Mouse (Mus musculus): Measurements from ENCODE around the gene Inpp5k. TPM values are rescaled to one million over a fixed set of nuclear protein-coding genes. Genes with fewer than 3 reads are reported as not detected.

Inpp5k gene
- polyA plus RNA-seq, 1 experiment from 2014 or later = 19.7 TPM

GRCm38 (mm10) chr11:75660081-75660590 lies 29.3 kb downstream of the Inpp5k start:
- Histone ChIP-seq H3K4me2 (no peak overlapping the region), H3K4me3 (ENCODE audit: low read depth, low read length) (no peak overlapping the region), H3K9ac (ENCODE audit: low read depth, low read length) (no peak overlapping the region), H3K36me3 (ENCODE audit: control insufficient read depth, insufficient read depth, low read length) (peaks cover 39% of the 10 kb centered on the region), H3K9me3 (replicated peaks; ENCODE audit: control insufficient read depth, low read length) (no peaks in the 10 kb centered on the region), H3K4me1 (ENCODE audit: control insufficient read depth, insufficient read depth, low read length) (peaks cover 17% of the 10 kb centered on the region), H3K27ac (ENCODE audit: low read depth, low read length) (no peak overlapping the region), H3K27me3 (ENCODE audit: control insufficient read depth, insufficient read depth, low read length) (no peaks in the 10 kb centered on the region)
- ATAC-seq (replicated peaks; ENCODE audit: insufficient number of reproducible peaks, low FRiP score, low TSS enrichment) = no peak
- WGBS (ENCODE audit: insufficient replicate concordance) = 93% methylated on average over 12 of the region's 12 CpGs

- Histone ChIP-seq H3K4me2 (no peak overlapping the region), H3K9ac (ENCODE audit: low read depth, low read length) (no peak overlapping the region), H3K27ac (ENCODE audit: low read depth, low read length) (no peak overlapping the region), H3K36me3 (ENCODE audit: control insufficient read depth, insufficient read depth, low read length) (peaks cover 48% of the 10 kb centered on the region), H3K4me1 (ENCODE audit: control insufficient read depth, insufficient read depth, low read length) (peaks cover 13% of the 10 kb centered on the region), H3K4me3 (ENCODE audit: low read depth, low read length) (no peak overlapping the region), H3K27me3 (ENCODE audit: control insufficient read depth, insufficient read depth, low read length) (no peaks in the 10 kb centered on the region), H3K9me3 (replicated peaks; ENCODE audit: control insufficient read depth, low read length) (no peaks in the 10 kb centered on the region)
- ATAC-seq (replicated peaks; ENCODE audit: insufficient number of reproducible peaks, low FRiP score, low TSS enrichment) = no peak
- 90% methylated on average over 21 of the region's 21 CpGs for WGBS (ENCODE audit: insufficient replicate concordance)
These were observed 30.4 kb downstream of the Inpp5k start for GRCm38 (mm10) chr11:75660941-75661800.

DNA sequence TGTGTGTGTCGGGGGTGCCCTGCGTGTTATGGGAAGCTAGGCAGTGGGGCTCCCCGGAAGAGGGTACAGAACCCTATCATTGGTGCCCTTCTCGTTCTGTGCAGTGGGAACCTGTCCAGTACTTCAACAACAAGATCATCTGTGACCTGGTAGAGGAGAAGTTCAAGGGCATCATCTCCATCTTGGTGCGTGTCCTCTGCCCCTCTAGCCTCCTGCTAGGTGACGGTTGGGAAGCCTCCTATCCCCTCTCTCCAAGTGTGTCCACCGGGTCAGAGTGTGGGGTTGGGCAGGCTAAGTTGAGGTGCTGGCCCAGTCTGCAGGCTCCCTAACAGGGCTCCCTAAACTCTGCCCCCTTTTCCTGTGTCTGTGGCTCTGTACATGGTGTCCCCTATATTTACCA lies 31.3 kb downstream of the Inpp5k start:
- Histone ChIP-seq H3K9me3 (replicated peaks; ENCODE audit: control insufficient read depth, low read length) (no peaks in the 10 kb centered on the region), H3K27ac (ENCODE audit: low read depth, low read length) (no peak overlapping the region), H3K36me3 (ENCODE audit: control insufficient read depth, insufficient read depth, low read length) (peaks cover 56% of the 10 kb centered on the region), H3K27me3 (ENCODE audit: control insufficient read depth, insufficient read depth, low read length) (no peaks in the 10 kb centered on the region), H3K4me2 (no peak overlapping the region), H3K4me3 (ENCODE audit: low read depth, low read length) (no peak overlapping the region), H3K4me1 (ENCODE audit: control insufficient read depth, insufficient read depth, low read length) (peaks cover 3% of the 10 kb centered on the region), H3K9ac (ENCODE audit: low read depth, low read length) (no peak overlapping the region)
- WGBS (ENCODE audit: insufficient replicate concordance) = 93% methylated on average over 7 of the region's 7 CpGs
- ATAC-seq (replicated peaks; ENCODE audit: insufficient number of reproducible peaks, low FRiP score, low TSS enrichment) = no peak

DNA sequence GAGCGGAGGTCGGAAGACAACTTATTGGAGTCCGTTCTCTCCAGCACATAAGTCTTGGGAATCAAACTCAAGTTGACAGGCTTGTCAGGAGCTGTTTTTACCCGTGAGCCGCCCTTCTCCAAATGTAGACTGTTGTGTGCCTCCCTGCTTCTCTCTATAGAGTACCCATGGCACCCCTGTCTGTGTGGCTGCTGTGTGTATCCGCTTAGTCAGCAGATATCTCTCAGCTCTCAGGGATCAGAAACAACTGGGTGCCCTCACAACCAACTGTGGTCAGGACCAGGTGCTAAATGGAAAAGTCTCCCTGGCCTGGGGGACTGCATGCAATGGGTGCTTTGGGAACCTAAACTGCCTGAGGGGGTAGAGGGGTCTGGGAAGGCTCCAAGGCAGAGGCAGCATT lies 35.5 kb downstream of the Inpp5k start:
- no peak overlapping the region for H3K9ac ChIP-seq (ENCODE audit: low read depth, low read length)
- H3K4me3 ChIP-seq (ENCODE audit: low read depth, low read length) = no peak overlapping the region
- no peak for ATAC-seq (replicated peaks; ENCODE audit: insufficient number of reproducible peaks, low FRiP score, low TSS enrichment)
- no peaks in the 10 kb centered on the region for H3K4me1 ChIP-seq (ENCODE audit: control insufficient read depth, insufficient read depth, low read length)
- no peaks in the 10 kb centered on the region for H3K9me3 ChIP-seq (replicated peaks; ENCODE audit: control insufficient read depth, low read length)
- no peak overlapping the region for H3K4me2 ChIP-seq
- H3K36me3 ChIP-seq (ENCODE audit: control insufficient read depth, insufficient read depth, low read length) = peaks cover 66% of the 10 kb centered on the region
- 91% methylated on average over 6 of the region's 6 CpGs for WGBS (ENCODE audit: insufficient replicate concordance)
- no peak overlapping the region for H3K27ac ChIP-seq (ENCODE audit: low read depth, low read length)
- H3K27me3 ChIP-seq (ENCODE audit: control insufficient read depth, insufficient read depth, low read length) = no peaks in the 10 kb centered on the region

DNA sequence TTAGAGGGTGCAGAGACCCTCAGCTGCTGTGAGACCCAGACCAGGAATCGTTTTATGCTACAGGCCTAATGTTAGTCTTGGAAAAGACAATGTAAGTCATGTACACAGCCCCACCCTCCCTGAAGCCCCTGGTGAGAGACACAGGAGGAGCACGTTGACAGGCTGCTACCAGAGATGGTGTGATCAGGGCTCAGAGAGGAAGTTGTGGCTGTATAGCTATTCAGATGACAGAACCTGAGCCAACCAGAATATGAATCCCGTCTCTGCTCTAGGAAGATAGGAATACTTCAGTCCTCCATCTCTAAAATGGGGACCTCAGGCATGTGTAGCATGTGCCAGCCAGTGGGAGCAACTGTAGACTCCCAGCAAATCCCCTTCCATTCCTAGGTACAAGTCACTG lies 37.8 kb downstream of the Inpp5k start:
- ATAC-seq (replicated peaks; ENCODE audit: insufficient number of reproducible peaks, low FRiP score, low TSS enrichment) = no peak
- Histone ChIP-seq H3K27me3 (ENCODE audit: control insufficient read depth, insufficient read depth, low read length) (no peaks in the 10 kb centered on the region), H3K4me1 (ENCODE audit: control insufficient read depth, insufficient read depth, low read length) (no peaks in the 10 kb centered on the region), H3K36me3 (ENCODE audit: control insufficient read depth, insufficient read depth, low read length) (peaks cover 64% of the 10 kb centered on the region), H3K9me3 (replicated peaks; ENCODE audit: control insufficient read depth, low read length) (no peaks in the 10 kb centered on the region), H3K27ac (ENCODE audit: low read depth, low read length) (no peak overlapping the region), H3K9ac (ENCODE audit: low read depth, low read length) (no peak overlapping the region), H3K4me2 (no peak overlapping the region), H3K4me3 (ENCODE audit: low read depth, low read length) (no peak overlapping the region)
- 90% methylated on average over 3 of the region's 3 CpGs for WGBS (ENCODE audit: insufficient replicate concordance)

DNA sequence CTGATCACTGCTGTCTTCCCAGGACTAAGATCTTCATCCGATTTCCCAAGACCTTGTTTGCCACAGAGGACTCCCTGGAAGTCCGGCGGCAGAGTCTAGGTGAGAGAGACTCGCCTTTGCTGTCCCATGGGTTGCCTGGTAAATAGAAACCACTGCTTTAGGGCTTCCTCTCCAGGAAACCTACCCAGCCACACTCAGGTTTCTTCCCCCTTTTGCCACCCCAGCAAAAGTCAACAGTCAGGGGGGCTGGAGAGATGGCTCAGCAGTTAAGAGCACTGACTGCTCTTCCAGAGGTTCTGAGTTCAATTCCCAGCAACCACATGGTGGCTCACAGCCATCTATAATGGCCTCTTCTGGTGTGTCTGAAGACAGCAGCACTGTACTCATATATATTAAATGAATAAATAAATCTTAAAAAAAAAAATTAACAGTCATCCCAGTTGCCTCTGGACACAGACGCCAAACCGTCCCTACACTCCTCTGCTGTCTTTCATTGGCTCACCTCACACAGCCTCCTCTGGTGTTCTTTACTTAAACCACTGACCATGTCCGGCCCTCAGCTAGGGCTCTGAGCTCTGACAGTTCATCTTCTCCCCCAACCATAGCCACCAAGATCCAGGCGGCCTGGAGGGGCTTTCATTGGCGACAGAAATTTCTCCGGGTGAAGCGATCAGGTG lies 38.5 kb downstream of the Inpp5k start:
- Histone ChIP-seq H3K27me3 (ENCODE audit: control insufficient read depth, insufficient read depth, low read length) (no peaks in the 10 kb centered on the region), H3K9ac (ENCODE audit: low read depth, low read length) (no peak overlapping the region), H3K4me1 (ENCODE audit: control insufficient read depth, insufficient read depth, low read length) (no peaks in the 10 kb centered on the region), H3K4me2 (no peak overlapping the region), H3K9me3 (replicated peaks; ENCODE audit: control insufficient read depth, low read length) (no peaks in the 10 kb centered on the region), H3K4me3 (ENCODE audit: low read depth, low read length) (no peak overlapping the region), H3K27ac (ENCODE audit: low read depth, low read length) (no peak overlapping the region), H3K36me3 (ENCODE audit: control insufficient read depth, insufficient read depth, low read length) (peaks cover 67% of the 10 kb centered on the region)
- no peak for ATAC-seq (replicated peaks; ENCODE audit: insufficient number of reproducible peaks, low FRiP score, low TSS enrichment)
- WGBS (ENCODE audit: insufficient replicate concordance) = 88% methylated on average over 11 of the region's 11 CpGs

GRCm38 (mm10) chr11:75669853-75670200 lies 39.0 kb downstream of the Inpp5k start:
- no peak overlapping the region for H3K4me2 ChIP-seq
- peaks cover 64% of the 10 kb centered on the region for H3K36me3 ChIP-seq (ENCODE audit: control insufficient read depth, insufficient read depth, low read length)
- H3K9me3 ChIP-seq (replicated peaks; ENCODE audit: control insufficient read depth, low read length) = no peaks in the 10 kb centered on the region
- H3K27ac ChIP-seq (ENCODE audit: low read depth, low read length) = no peak overlapping the region
- no peak for ATAC-seq (replicated peaks; ENCODE audit: insufficient number of reproducible peaks, low FRiP score, low TSS enrichment)
- no peak overlapping the region for H3K4me3 ChIP-seq (ENCODE audit: low read depth, low read length)
- no peak overlapping the region for H3K9ac ChIP-seq (ENCODE audit: low read depth, low read length)
- no peaks in the 10 kb centered on the region for H3K4me1 ChIP-seq (ENCODE audit: control insufficient read depth, insufficient read depth, low read length)
- H3K27me3 ChIP-seq (ENCODE audit: control insufficient read depth, insufficient read depth, low read length) = no peaks in the 10 kb centered on the region
- 90% methylated on average over 12 of the region's 12 CpGs for WGBS (ENCODE audit: insufficient replicate concordance)

DNA sequence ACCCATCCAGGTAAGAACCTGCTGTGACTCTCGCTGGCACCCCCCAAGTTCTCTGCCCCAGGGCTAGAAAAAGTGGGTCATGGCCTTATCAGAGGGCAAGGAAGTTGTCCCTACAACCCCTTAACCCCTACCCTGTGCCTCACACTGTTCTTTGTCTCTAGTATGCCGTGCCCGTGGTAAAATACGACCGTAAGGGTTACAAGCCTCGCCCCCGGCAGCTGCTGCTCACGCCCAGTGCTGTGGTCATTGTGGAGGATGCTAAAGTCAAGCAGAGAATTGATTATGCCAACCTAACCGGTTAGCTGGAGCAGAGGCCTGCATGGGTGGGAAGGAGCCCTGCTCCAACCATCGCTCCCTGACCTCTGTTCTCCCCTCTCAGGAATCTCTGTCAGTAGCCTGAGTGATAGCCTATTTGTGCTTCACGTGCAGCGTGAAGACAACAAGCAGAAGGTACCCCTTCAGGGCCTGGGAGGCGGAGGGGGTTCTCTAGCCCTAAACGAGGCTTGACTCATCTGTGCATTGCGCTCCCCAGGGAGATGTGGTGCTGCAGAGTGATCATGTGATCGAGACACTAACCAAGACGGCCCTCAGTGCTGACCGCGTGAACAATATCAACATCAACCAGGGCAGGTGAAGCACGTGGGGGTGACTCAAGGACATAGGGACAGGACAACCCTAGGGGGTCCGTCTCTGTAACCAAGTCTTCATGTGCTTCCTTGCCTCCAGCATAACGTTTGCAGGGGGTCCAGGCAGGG lies 40.8 kb downstream of the Inpp5k start:
- Histone ChIP-seq H3K9me3 (replicated peaks; ENCODE audit: control insufficient read depth, low read length) (no peaks in the 10 kb centered on the region), H3K4me3 (ENCODE audit: low read depth, low read length) (no peak overlapping the region), H3K27me3 (ENCODE audit: control insufficient read depth, insufficient read depth, low read length) (no peaks in the 10 kb centered on the region), H3K4me2 (no peak overlapping the region), H3K4me1 (ENCODE audit: control insufficient read depth, insufficient read depth, low read length) (no peaks in the 10 kb centered on the region), H3K36me3 (ENCODE audit: control insufficient read depth, insufficient read depth, low read length) (peaks cover 50% of the 10 kb centered on the region), H3K9ac (ENCODE audit: low read depth, low read length) (no peak overlapping the region), H3K27ac (ENCODE audit: low read depth, low read length) (no peak overlapping the region)
- 87% methylated on average over 22 of the region's 22 CpGs for WGBS (ENCODE audit: insufficient replicate concordance)
- ATAC-seq (replicated peaks; ENCODE audit: insufficient number of reproducible peaks, low FRiP score, low TSS enrichment) = no peak
